Mouse (Mus musculus) forebrain, embryonic 11.5 days (tissue): ENCODE measurements at regions not wholly inside any gene's neighbourhood (a gene's known extent, or its start where the extent isn't known, plus 50 kb on each side); places are given as distances from the start of the nearest gene placed in this dataset.

ENCODE experiments used
- ATAC-seq: fragments of 200-750 bp; cut with Nextera tagmentation; replicated peaks from 2 replicates; pipeline ENCODE4 v1.8.0; 2017; ENCODE audit warnings: moderate TSS enrichment; ENCODE audit not compliant: low FRiP score
- DNase-seq: peaks from one replicate; pipeline ENCODE4 v3.0.0-alpha.2; 2017; ENCODE audit warnings: low spot score
- H3K27ac ChIP-seq: fragments of 300-500 bp; sonication (generic); 2 replicates; pipeline ENCODE4 v1.5.1; 2014; ENCODE audit warnings: low read depth, low read length
- H3K27me3 ChIP-seq: fragments of 300-500 bp; sonication (generic); 2 replicates; pipeline ENCODE4 v1.6.1; 2014; ENCODE audit warnings: mild to moderate bottlenecking, low read length, mixed read lengths; ENCODE audit not compliant: control insufficient read depth, insufficient read depth
- H3K36me3 ChIP-seq: fragments of 300-500 bp; sonication (generic); 2 replicates; pipeline ENCODE4 v1.6.1; 2014; ENCODE audit warnings: mild to moderate bottlenecking, low read length, moderate library complexity, mixed read lengths; ENCODE audit not compliant: control insufficient read depth, insufficient read depth
- H3K4me1 ChIP-seq: fragments of 300-500 bp; sonication (generic); replicated peaks from 2 replicates; pipeline ENCODE4 v1.6.1; 2014; ENCODE audit warnings: low read length, mixed read lengths; ENCODE audit not compliant: control insufficient read depth, insufficient read depth
- H3K4me2 ChIP-seq: fragments of 300-500 bp; sonication (generic); 2 replicates; pipeline ENCODE4 v1.6.1; 2014; ENCODE audit warnings: low read depth, mild to moderate bottlenecking, low read length, moderate library complexity, mixed read lengths; ENCODE audit not compliant: severe bottlenecking
- H3K4me3 ChIP-seq: fragments of 300-500 bp; sonication (generic); 2 replicates; pipeline ENCODE4 v1.5.1; 2014; ENCODE audit warnings: low read depth, low read length
- H3K9ac ChIP-seq: fragments of 300-500 bp; sonication (generic); 2 replicates; pipeline ENCODE4 v1.6.1; 2014; ENCODE audit warnings: low read length
- H3K9me3 ChIP-seq: fragments of 300-500 bp; sonication (generic); 2 replicates; pipeline ENCODE4 v1.6.1; 2016; ENCODE audit warnings: low read length, mixed read lengths; ENCODE audit not compliant: control insufficient read depth
- WGBS: fragments of 180-500 bp; shearing (Covaris S2); extraction: QIAGEN DNeasy Blood & Tissue Kit; methylation state at CpG from one replicate; pipeline ENCODE4 v1.1.7; 2014; 5-methylcytosine and 5-hydroxymethylcytosine counted together

DNA sequence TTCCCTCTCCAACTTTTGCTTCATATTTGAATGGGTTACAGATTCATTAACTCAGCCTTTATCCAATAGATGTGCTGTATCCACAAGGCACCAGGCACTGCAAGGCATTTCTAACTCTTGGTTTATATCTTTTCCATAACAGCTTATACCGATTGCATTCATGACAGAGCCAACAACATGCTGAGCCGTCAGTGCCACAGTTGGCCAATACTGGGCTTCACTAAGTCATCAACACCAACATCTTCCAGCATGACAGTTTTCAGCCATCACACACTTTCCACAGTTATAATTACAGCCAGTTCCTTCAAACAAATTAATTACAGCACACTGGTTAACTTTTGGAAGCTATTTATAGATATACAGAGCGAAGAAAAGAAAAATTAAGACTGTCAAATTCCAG, 288.8 kb downstream of the Gpam start:
- H3K9me3 ChIP-seq, result no peaks in the 10 kb centered on the region
- no peaks in the 10 kb centered on the region for H3K36me3 ChIP-seq
- H3K9ac ChIP-seq, result no peak overlapping the region
- H3K27me3 ChIP-seq, result no peaks in the 10 kb centered on the region
- ATAC-seq (no peak), DNase-seq (no peak)
- 87% methylated on average over 3 of the region's 3 CpGs for WGBS
- no peak overlapping the region for H3K27ac ChIP-seq
- H3K4me1 ChIP-seq, result no peaks in the 10 kb centered on the region
- H3K4me3 ChIP-seq, result no peak overlapping the region
- no peak overlapping the region for H3K4me2 ChIP-seq

DNA sequence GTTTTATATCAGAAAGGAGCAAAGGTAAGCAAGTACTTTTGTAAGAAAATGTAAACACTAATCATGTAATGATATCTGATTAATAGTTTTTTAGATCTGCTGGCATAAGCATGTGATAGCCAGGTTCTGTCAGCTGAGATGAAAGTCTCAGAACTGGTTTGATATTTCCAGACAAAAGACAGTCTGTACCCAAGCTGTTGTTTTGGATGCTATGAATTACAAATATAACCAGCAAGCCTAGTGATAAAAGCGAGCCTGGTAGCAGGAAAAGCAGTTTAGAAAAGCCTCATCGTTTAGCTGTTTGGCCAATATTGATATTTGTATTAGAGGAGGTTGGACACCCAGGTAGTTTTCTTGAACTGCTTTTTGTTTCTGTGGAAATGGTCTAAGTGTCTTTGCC, 290.6 kb downstream of the Gpam start:
- WGBS, result 91% methylated on average over 2 of the region's 2 CpGs
- Histone ChIP-seq H3K9me3 (no peaks in the 10 kb centered on the region), H3K9ac (no peak overlapping the region), H3K36me3 (no peaks in the 10 kb centered on the region), H3K4me3 (no peak overlapping the region), H3K4me2 (no peak overlapping the region), H3K4me1 (no peaks in the 10 kb centered on the region), H3K27ac (no peak overlapping the region), H3K27me3 (no peaks in the 10 kb centered on the region)
- DNase-seq (no peak), ATAC-seq (no peak)

DNA sequence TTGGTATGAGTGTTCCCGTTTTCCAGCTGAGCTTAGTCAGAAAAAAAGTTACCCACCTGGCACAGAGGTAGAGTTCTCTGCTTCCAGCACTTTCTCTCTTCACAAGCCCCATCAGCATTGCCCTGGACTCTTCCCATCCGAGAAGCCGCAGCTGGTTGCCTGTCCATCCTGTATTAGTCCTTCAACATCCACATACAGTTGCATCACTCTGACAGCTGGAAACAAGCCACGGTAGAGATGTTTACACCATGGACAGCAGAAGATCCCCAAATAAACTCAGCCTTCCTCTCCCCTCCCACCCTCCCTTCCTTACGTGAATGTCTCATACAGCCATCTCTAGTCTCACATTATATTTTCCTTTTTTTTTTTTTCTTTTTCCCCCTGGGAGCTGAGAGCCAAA, 304.9 kb downstream of the Gpam start:
- Histone ChIP-seq H3K4me1 (no peaks in the 10 kb centered on the region; the same call in 1 of the 2 replicates), H3K4me3 (no peak overlapping the region), H3K9me3 (no peaks in the 10 kb centered on the region), H3K36me3 (no peaks in the 10 kb centered on the region), H3K27me3 (no peaks in the 10 kb centered on the region), H3K4me2 (no peak overlapping the region), H3K27ac (no peak overlapping the region), H3K9ac (no peak overlapping the region)
- DNase-seq (no peak), ATAC-seq (no peak)
- WGBS, result 69% methylated on average over 5 of the region's 5 CpGs

DNA sequence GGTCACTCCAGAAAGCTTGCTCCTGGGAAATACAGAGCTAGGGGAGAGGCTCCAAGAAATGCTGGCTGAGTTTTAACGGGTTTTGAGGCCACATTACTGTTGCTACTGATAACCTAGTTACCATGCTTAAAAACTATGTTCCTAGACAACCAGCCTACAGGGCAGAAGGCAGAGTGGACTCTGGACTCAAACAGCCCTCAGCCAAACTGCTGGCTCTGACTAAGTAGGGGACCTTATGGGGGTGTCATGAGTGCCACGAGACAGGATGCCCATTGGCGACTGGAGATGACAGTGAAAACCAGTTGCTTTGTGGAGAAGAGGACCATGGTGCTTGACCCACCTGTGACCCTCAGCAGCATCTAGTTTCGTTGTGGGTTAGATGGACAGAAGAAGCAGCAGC, 306.5 kb downstream of the Gpam start:
- no peaks in the 10 kb centered on the region for H3K9me3 ChIP-seq
- no peak overlapping the region for H3K4me3 ChIP-seq
- DNase-seq (no peak), ATAC-seq (no peak)
- H3K36me3 ChIP-seq, result no peaks in the 10 kb centered on the region
- 86% methylated on average over 4 of the region's 4 CpGs for WGBS
- H3K4me2 ChIP-seq, result no peak overlapping the region
- H3K27ac ChIP-seq, result no peak overlapping the region
- H3K9ac ChIP-seq, result no peak overlapping the region
- no peaks in the 10 kb centered on the region for H3K27me3 ChIP-seq
- no peaks in the 10 kb centered on the region; the same call in 1 of the 2 replicates for H3K4me1 ChIP-seq

DNA sequence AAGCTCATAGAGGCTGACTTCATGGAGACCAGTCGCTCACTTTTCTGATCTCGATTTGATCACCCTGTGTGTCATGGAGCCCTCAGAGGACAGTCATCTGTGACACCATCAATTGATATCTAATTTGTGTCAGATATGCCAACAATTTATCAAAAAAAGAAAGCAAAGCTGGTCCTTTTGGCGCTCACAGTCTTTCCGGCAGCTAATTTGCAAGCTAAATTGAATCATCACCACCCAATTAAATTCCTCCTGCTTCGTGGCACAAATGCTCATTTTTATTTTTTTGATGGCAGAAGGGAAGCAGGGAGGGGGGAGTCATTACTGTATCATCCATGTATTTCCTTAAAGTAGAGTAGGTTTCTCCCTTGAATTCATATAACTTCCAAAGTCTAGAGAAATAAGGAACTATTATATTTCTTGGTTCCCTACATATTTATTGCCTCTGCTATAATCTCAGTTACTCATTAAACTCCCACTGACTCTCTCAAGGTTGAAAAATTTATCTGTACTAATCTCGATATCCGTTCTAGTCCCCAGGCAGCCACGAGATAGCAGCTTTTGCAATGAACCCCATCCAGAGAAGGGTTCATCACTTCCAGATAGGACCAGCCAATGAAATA, 325.8 kb downstream of the Gpam start:
- Histone ChIP-seq H3K4me1 (no peaks in the 10 kb centered on the region), H3K27ac (no peak overlapping the region), H3K4me3 (no peak overlapping the region), H3K36me3 (no peaks in the 10 kb centered on the region), H3K4me2 (no peak overlapping the region), H3K9me3 (no peaks in the 10 kb centered on the region), H3K27me3 (no peaks in the 10 kb centered on the region), H3K9ac (no peak overlapping the region)
- DNase-seq (no peak), ATAC-seq (no peak)
- whole genome bisulfite sequencing, result 84% methylated on average over 8 of the region's 8 CpGs

DNA sequence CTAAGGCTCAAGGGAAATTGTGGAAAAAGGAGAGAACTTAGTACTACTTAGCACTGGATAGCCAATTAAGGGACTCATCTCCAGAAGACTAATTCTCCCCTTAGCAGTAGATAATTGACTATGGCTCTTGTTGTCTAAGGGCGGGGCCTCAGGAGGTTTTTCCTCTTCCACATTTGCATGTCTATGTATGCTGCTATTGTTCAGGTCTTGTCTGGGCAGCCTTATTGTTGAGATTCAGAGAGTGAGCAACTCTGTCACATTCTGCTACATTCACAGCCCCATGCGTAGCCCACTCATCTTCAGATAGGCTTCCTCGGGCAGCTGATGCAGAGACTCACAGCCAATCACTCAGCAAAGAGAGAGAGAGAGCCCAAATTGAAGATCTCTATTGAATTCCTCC, 339.9 kb downstream of the Gpam start:
- no peak overlapping the region for H3K4me2 ChIP-seq
- no peak overlapping the region for H3K27ac ChIP-seq
- no peak overlapping the region for H3K9ac ChIP-seq
- no peaks in the 10 kb centered on the region; the same call in 1 of the 2 replicates for H3K4me1 ChIP-seq
- 64% methylated on average over 3 of the region's 3 CpGs for WGBS
- H3K36me3 ChIP-seq, result no peaks in the 10 kb centered on the region
- no peak overlapping the region for H3K4me3 ChIP-seq
- no peaks in the 10 kb centered on the region for H3K9me3 ChIP-seq
- no peaks in the 10 kb centered on the region for H3K27me3 ChIP-seq
- no peak for ATAC-seq
- DNase-seq, result no peak

DNA sequence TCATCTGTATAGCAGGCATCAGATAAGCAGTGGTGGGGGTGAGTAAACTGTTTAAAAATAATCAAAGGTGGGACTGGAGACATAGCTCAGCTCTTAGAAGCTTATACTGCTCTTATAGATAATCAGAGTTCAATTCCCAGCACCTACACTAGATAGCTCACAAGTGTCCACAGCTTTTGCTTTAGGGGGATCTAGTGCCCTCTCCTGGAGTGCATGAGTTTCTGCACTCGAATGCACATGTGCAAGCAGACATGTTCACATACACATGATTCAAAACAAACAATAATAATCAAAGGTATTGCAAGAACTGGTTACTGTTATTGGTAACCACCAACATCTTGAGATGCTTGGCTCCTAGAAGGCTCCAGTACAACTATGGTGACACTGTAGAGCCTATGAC, 343.3 kb downstream of the Gpam start:
- no peaks in the 10 kb centered on the region; the same call in 1 of the 2 replicates for H3K4me1 ChIP-seq
- H3K9me3 ChIP-seq, result no peaks in the 10 kb centered on the region
- no peak overlapping the region for H3K27ac ChIP-seq
- WGBS, result 67% methylated on average over 1 of the region's 1 CpGs
- H3K36me3 ChIP-seq, result no peaks in the 10 kb centered on the region
- H3K4me3 ChIP-seq, result no peak overlapping the region
- DNase-seq (no peak), ATAC-seq (no peak)
- H3K9ac ChIP-seq, result no peak overlapping the region
- H3K27me3 ChIP-seq, result no peaks in the 10 kb centered on the region
- H3K4me2 ChIP-seq, result no peak overlapping the region

DNA sequence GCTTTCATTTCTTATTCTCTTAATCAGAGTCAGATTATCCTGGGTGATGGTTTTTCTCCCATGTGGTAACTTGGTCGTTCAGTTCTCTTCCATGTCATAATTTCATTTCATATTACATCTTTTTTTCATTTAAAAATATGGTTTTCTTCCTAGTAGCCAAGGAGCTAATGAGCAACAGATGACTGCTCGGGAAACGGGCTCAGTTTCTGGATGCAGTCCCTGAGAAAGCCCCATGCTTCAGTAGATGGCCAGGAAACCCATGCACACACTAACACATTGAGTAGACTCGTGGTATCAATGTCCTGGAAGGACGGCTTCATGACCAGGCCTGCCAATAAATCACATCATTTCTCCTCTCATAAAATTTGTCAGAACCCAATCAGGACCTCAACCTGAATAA, 369.3 kb downstream of the Gpam start:
- no peaks in the 10 kb centered on the region for H3K9me3 ChIP-seq
- H3K27ac ChIP-seq, result no peak overlapping the region
- H3K36me3 ChIP-seq, result no peaks in the 10 kb centered on the region
- no peaks in the 10 kb centered on the region for H3K27me3 ChIP-seq
- H3K4me3 ChIP-seq, result no peak overlapping the region
- H3K9ac ChIP-seq, result no peak overlapping the region
- 85% methylated on average over 5 of the region's 5 CpGs for WGBS
- ATAC-seq (no peak), DNase-seq (no peak)
- H3K4me2 ChIP-seq, result no peak overlapping the region
- H3K4me1 ChIP-seq, result no peaks in the 10 kb centered on the region

DNA sequence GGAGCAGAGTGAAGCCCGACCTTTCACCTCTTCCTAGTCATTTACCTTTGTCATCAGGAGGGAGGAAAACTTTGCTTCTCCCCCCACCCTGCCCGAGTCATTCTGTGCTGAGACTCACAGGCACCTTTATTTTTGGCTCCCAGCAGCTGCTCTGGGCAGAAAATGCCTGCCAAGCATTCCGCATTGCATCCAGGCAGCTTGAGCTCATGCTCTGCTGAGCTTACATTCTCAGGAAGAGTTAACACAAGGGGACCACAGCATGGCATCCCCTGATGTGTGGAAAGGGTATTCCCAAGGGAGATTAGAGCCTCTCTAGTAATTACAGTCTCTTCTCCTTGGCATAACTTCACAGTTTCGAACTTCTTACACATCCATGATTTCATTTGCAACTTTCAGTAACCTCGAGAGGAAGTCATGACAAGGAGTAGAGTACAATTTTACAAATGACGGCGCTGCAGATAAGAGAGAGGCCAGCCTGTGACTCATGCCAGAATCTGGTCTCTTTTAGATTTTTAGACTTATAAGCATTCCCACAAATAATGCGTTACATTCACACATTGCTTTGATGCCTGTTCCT, 370.3 kb downstream of the Gpam start:
- Histone ChIP-seq H3K9me3 (no peaks in the 10 kb centered on the region), H3K4me2 (no peak overlapping the region), H3K36me3 (no peaks in the 10 kb centered on the region), H3K27me3 (no peaks in the 10 kb centered on the region), H3K4me1 (no peaks in the 10 kb centered on the region), H3K9ac (no peak overlapping the region), H3K4me3 (no peak overlapping the region), H3K27ac (no peak overlapping the region)
- WGBS, result 68% methylated on average over 8 of the region's 8 CpGs
- no peak for DNase-seq
- ATAC-seq, result no peak
